Mouse (Mus musculus): Measurements from ENCODE around the gene Aprt. TPM values are rescaled to one million over a fixed set of nuclear protein-coding genes. Genes with fewer than 3 reads are reported as not detected.

Gene Aprt
- polyA plus RNA-seq, 1 experiment from 2014 or later, result 681 TPM

DNA sequence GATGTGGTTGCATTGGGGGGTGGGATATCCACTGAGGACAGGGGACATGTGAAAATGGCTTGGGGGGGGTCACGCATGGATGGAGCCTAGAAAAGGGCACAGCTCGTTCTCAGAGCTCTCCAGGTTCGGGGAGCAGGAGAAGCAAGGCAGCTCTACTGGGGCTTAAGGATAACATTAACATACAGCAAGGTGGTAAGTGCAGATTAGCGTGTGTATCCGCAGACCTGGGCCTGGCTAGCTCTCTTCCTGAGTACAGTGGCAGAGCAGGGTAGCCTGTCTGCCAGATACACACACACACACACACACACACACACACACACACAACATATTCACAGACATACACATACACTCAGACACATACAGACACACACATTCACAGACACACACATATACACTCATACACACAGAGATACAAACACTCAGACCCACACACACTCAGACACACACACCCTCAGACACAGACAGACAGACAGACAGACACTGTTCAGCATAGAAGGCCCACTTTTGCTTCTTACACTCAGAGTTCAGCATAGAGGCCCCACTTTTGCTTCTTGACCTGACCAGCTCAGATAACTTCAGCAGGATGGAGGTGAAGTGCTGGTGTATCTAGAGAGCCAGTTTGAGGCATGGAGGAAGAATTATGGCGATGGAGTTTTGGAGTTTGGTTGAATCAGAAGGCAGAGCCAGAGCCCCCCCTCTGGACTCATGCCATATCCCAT is 42.1 kb upstream of the Aprt start:
- Histone ChIP-seq H3K9ac (ENCODE audit: low read depth, low read length) (no peak overlapping the region), H3K4me3 (ENCODE audit: low read depth, low read length) (no peak overlapping the region), H3K36me3 (ENCODE audit: control insufficient read depth, insufficient read depth) (peaks cover 24% of the 10 kb centered on the region; the same call in 1 of the 2 replicates), H3K27me3 (replicated peaks; ENCODE audit: control insufficient read depth, insufficient read depth, low read length) (no peaks in the 10 kb centered on the region), H3K4me2 (replicated peaks; ENCODE audit: low read depth) (no peak overlapping the region), H3K4me1 (replicated peaks; ENCODE audit: control insufficient read depth, insufficient read depth, low read length) (0 out of 2 replicates have a peak, but pooled peaks cover 3% of the 10 kb centered on the region), H3K9me3 (ENCODE audit: control insufficient read depth) (no peaks in the 10 kb centered on the region), H3K27ac (ENCODE audit: low read depth, low read length) (no peak overlapping the region)
- no peak for TF ChIP-seq CTCF (IDR thresholded peaks at IDR 0.05; ENCODE audit: low read depth)
- 80% methylated on average over 6 of the region's 6 CpGs for WGBS
- no peak for ATAC-seq

DNA sequence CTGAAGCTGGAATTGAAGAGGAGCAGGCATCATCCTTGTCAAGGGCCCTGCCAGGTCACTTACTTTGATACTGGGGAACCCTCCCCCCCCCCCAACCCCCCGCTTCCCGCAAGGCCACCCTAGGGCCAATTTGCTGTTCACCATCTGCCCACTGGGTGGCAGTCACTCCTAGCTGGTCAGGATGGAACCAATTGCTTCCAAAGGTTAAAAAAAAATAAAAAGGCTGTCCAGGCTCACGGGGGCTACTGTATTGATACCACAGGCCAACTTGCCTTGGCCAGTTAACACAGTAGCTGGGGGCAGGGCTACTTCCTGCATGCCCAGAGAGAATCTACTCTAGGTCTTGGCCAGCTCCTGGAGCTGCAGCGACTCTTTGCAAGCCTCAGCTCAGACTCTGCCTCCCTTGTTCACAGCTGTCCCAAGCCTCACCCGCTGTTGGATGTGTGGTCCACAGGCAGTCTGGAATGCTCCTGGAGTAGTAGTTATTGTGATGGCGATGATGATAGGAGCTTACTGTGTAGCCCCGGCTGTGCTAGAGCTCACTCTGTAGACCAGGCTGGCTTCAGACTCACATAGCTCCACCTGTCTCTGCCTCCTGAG is 41.3 kb upstream of the Aprt start:
- Histone ChIP-seq H3K36me3 (ENCODE audit: control insufficient read depth, insufficient read depth) (peaks cover 28% of the 10 kb centered on the region; the same call in 1 of the 2 replicates), H3K27ac (ENCODE audit: low read depth, low read length) (no peak overlapping the region), H3K4me1 (replicated peaks; ENCODE audit: control insufficient read depth, insufficient read depth, low read length) (no peaks in the 10 kb centered on the region), H3K4me3 (ENCODE audit: low read depth, low read length) (no peak overlapping the region), H3K9me3 (ENCODE audit: control insufficient read depth) (no peaks in the 10 kb centered on the region), H3K9ac (ENCODE audit: low read depth, low read length) (no peak overlapping the region), H3K27me3 (replicated peaks; ENCODE audit: control insufficient read depth, insufficient read depth, low read length) (no peaks in the 10 kb centered on the region), H3K4me2 (replicated peaks; ENCODE audit: low read depth) (no peak overlapping the region; the same call in 1 of the 2 replicates)
- no peak for ATAC-seq
- peak; percentile 80 for TF ChIP-seq CTCF (IDR thresholded peaks at IDR 0.05; ENCODE audit: low read depth)
- WGBS, result 36% methylated on average over 5 of the region's 7 CpGs

GRCm38 (mm10) chr8:122616181-122616905 is 39.6 kb upstream of the Aprt start:
- TF ChIP-seq CTCF (IDR thresholded peaks at IDR 0.05; ENCODE audit: low read depth), result no peak
- Histone ChIP-seq H3K4me1 (replicated peaks; ENCODE audit: control insufficient read depth, insufficient read depth, low read length) (0 out of 2 replicates have a peak, but pooled peaks cover 7% of the 10 kb centered on the region), H3K27ac (ENCODE audit: low read depth, low read length) (no peak overlapping the region), H3K9ac (ENCODE audit: low read depth, low read length) (no peak overlapping the region), H3K9me3 (ENCODE audit: control insufficient read depth) (no peaks in the 10 kb centered on the region), H3K4me3 (ENCODE audit: low read depth, low read length) (no peak overlapping the region), H3K4me2 (replicated peaks; ENCODE audit: low read depth) (no peak overlapping the region), H3K27me3 (replicated peaks; ENCODE audit: control insufficient read depth, insufficient read depth, low read length) (no peaks in the 10 kb centered on the region), H3K36me3 (ENCODE audit: control insufficient read depth, insufficient read depth) (peaks cover 28% of the 10 kb centered on the region; the same call in 1 of the 2 replicates)
- no peak for ATAC-seq
- 64% methylated on average over 9 of the region's 9 CpGs for whole genome bisulfite sequencing

GRCm38 (mm10) chr8:122611295-122612133 is 34.8 kb upstream of the Aprt start, which contains the start of the genes Galns and Trappc2l:
Gene Galns (minus strand): TSS chr8:122611463.
Gene Trappc2l (plus strand): TSS chr8:122611640.
- ATAC-seq, result peak; percentile 93
- under 1% methylated on average over 51 of the region's 57 CpGs for WGBS
- peaks cover 28% of the 10 kb centered on the region; the same call in 1 of the 2 replicates for H3K36me3 ChIP-seq (ENCODE audit: control insufficient read depth, insufficient read depth)

GRCm38 (mm10) chr8:122610612-122611277 is 34.0 kb upstream of the Aprt start:
- Histone ChIP-seq H3K4me2 (replicated peaks; ENCODE audit: low read depth) (peak overlapping the region; percentile 92), H3K27me3 (replicated peaks; ENCODE audit: control insufficient read depth, insufficient read depth, low read length) (no peaks in the 10 kb centered on the region), H3K36me3 (ENCODE audit: control insufficient read depth, insufficient read depth) (peaks cover 23% of the 10 kb centered on the region; the same call in 1 of the 2 replicates), H3K4me3 (ENCODE audit: low read depth, low read length) (peak overlapping the region; percentile 70), H3K9me3 (ENCODE audit: control insufficient read depth) (no peaks in the 10 kb centered on the region), H3K4me1 (replicated peaks; ENCODE audit: control insufficient read depth, insufficient read depth, low read length) (peaks cover 7% of the 10 kb centered on the region; the same call in 1 of the 2 replicates), H3K9ac (ENCODE audit: low read depth, low read length) (peak overlapping the region; percentile 76), H3K27ac (ENCODE audit: low read depth, low read length) (peak overlapping the region; percentile 77)
- TF ChIP-seq CTCF (IDR thresholded peaks at IDR 0.05; ENCODE audit: low read depth), result no peak
- 4% methylated on average over 20 of the region's 20 CpGs for WGBS
- peak; percentile 47; the same call in 1 of the 2 replicates for ATAC-seq

More at GRCm38 (mm10) chr8:122611295-122612133, 34.8 kb upstream of the Aprt start, which contains the start of the genes Galns and Trappc2l:
- H3K9ac ChIP-seq (ENCODE audit: low read depth, low read length), result peak within 1 kb of the TSS; percentile 76
- peak within 1 kb of the TSS; percentile 88 for H3K27ac ChIP-seq (ENCODE audit: low read depth, low read length)
- peak; percentile 74 for TF ChIP-seq CTCF (IDR thresholded peaks at IDR 0.05; ENCODE audit: low read depth)
- H3K27me3 ChIP-seq (replicated peaks; ENCODE audit: control insufficient read depth, insufficient read depth, low read length), result no peaks in the 10 kb centered on the region
- H3K4me3 ChIP-seq (ENCODE audit: low read depth, low read length), result peak within 1 kb of the TSS; percentile 70
- peak within 1 kb of the TSS; percentile 92 for H3K4me2 ChIP-seq (replicated peaks; ENCODE audit: low read depth)
- H3K9me3 ChIP-seq (ENCODE audit: control insufficient read depth), result no peaks in the 10 kb centered on the region
- peaks cover 7% of the 10 kb centered on the region; the same call in 1 of the 2 replicates for H3K4me1 ChIP-seq (replicated peaks; ENCODE audit: control insufficient read depth, insufficient read depth, low read length)

Measured in intestine, postnatal 0 days (tissue).